Mouse (Mus musculus) 3134 (cell line): ENCODE data around the gene Plcb3.

Experiments used
- DNase-seq: peaks from one replicate; pipeline ENCODE4 v3.0.0-alpha.2; 2011; ENCODE audit warnings: low spot score; ENCODE audit not compliant: insufficient read length; ENCODE audit errors: extremely low read depth

Plcb3 gene

GRCm38 (mm10) chr19:6906199-6906598, 70.1 kb downstream of the Plcb3 start:
- no peak for DNase-seq

GRCm38 (mm10) chr19:6905498-6906159, 70.6 kb downstream of the Plcb3 start:
- DNase-seq: no peak

- no peak for DNase-seq
Measured at GRCm38 (mm10) chr19:6904846-6905245, 71.4 kb downstream of the Plcb3 start.

GRCm38 (mm10) chr19:6903031-6903430, 73.2 kb downstream of the Plcb3 start:
- DNase-seq: no peak
